Mouse (Mus musculus): ENCODE results near the gene Smpd2. TPM values are rescaled to one million over a fixed set of nuclear protein-coding genes. Genes with fewer than 3 reads are reported as not detected.
"Not testable (repeated sequence)": the region's sequence is repeated elsewhere in the genome, so short reads cannot be mapped to it uniquely, and the experiment has no call there.

Gene Smpd2
- 80.8 and 84.8 TPM in 2 replicates for polyA plus RNA-seq (2012; rRNA removed)

- DNase-seq (ENCODE audit: low read depth): no peak
Observed at GRCm38 (mm10) chr10:41489708-41490517, at the start of gene Smpd2, which contains the start of gene Ppil6. Smpd2 (minus strand) TSS chr10:41490369. Ppil6 (plus strand) TSS chr10:41490439.

- no peak for DNase-seq (ENCODE audit: low read depth)
Observed at GRCm38 (mm10) chr10:41538986-41539385, 48.8 kb upstream of the Smpd2 start.

DNA sequence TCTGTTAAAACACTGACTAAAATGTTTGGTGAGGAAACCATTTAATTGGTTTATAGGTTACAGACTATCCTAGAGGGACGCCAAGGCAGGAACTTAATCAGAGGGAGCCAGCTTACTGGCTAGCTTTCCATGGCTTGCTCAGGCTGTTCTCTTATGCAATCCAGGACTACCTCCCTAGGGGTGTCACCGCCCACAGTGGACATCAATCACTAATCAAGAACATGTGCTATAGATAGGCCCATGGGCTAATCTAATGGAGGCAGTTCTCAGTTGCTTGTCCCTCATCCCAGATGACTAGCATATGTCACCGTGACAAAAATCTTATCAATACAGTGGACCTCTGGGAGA is 47.8 kb upstream of the Smpd2 start:
- DNase-seq (ENCODE audit: low read depth): peak; percentile 33

DNA sequence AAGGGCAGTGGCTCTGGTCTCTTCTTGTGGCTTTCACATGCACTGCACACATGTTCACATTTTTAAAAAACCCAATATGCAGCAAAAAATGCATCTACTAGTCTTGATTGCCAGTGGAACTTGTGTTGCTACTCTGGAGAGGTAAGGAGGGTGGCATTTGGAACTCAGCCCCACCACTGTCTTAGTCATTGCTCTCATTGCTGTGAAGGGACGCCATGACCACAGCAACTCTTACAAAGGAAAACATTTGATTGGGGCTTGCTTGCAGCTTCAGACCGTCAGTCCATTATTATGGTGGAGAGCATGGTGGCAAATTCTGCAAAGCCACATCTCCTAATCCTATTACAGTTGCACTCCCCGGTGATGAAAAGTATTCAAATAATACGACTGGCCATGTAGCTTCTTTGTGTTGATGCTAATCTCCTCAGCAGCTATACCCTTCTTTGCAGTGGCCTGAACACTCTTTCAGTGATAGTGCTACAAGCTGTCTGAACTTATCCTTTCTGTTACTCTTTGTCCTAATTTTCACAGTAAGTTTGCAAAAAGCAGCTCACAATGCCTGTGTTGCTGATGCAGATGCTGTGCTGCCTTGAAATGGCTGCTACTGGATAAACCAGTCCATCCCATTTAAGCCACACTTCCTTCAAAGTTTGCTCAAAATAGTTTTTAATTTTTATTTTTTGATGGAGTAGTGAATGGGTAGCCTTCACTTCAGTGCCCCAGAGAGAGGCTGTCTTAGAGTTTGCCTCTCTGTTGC is 47.2 kb upstream of the Smpd2 start:
- no peak for DNase-seq (ENCODE audit: low read depth)

DNA sequence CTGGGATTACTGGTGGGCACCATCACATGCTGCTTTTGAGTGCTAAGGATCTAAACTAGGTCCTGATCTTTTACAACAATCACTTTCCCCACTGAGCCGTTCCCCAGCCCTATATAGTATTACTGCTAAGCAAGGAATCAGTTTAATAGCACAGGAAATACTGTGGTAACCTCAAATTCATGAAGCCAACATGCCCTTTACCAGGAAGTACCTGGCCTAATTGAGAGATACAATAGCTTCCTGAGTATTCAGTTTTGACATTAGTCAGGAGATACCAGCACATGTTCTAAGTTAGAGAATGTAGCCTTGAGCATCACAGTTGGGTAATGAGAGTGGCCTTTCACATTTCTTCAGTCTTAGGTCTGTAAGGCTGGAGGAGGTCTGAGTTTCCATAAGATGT is 46.5 kb upstream of the Smpd2 start:
- no peak for DNase-seq (ENCODE audit: low read depth)

DNA sequence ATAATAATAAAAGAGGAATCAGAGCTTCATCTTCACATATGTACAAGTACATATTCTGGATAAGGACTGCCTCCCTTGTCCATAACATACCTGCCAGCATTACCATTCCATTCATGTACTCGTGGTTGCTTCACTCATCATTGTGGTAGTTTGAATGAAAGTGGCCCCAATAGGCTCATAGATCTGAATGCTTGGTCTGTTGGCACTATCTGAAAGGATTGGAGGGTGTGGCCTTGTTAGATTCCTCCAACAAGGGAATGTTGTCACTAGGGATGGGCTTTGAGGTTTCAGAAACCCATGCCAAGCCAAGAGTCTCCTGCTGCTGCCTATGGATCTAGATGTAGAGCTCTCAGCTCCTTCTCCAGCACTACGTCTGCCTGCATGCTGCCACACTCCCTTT is 45.8 kb upstream of the Smpd2 start:
- no peak for DNase-seq (ENCODE audit: low read depth)

DNA sequence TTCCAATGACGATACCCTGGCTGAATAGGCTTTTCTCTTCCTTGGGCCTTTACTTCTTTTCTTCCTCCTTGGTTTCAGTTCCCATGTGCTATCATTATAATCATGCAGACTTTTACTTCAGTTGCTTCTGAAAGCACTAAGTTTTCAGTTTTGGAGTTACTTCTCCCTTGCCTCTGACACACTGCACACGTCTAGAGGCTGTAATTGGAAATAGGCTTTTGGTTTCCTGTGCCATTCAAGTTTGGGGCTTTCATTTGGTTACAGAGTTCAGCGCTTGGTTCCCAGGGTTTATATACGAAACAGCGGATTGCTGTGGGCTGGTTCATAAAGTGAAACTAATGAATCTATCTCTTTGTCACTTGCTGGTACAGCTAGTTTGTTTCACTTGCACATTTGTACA is 39.8 kb upstream of the Smpd2 start:
- no peak for DNase-seq (ENCODE audit: low read depth)

GRCm38 (mm10) chr10:41525696-41526095 is 35.5 kb upstream of the Smpd2 start:
- no peak for DNase-seq (ENCODE audit: low read depth)

DNA sequence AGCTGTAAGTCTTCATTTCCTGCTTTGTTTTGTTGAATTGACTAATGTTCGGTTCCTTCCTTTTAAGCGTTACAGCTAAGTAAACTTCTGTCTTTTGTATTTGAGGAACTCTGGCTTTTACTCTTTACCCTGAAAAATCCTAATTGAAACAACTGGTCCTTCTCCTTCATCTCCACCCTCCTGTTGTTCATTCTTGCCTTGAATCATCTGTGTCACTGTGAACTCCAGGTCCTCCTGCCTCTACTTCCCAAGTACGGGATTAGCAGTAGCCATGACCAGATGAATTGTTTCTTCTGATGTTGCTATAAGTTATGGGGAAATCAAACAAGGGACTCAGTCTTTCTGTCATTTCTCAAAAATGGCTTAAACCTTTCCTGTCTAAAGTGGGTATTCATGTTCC is 33.2 kb upstream of the Smpd2 start:
- DNase-seq (ENCODE audit: low read depth): no peak

GRCm38 (mm10) chr10:41520410-41520673 is 30.2 kb upstream of the Smpd2 start:
- no peak for DNase-seq (ENCODE audit: low read depth)

DNA sequence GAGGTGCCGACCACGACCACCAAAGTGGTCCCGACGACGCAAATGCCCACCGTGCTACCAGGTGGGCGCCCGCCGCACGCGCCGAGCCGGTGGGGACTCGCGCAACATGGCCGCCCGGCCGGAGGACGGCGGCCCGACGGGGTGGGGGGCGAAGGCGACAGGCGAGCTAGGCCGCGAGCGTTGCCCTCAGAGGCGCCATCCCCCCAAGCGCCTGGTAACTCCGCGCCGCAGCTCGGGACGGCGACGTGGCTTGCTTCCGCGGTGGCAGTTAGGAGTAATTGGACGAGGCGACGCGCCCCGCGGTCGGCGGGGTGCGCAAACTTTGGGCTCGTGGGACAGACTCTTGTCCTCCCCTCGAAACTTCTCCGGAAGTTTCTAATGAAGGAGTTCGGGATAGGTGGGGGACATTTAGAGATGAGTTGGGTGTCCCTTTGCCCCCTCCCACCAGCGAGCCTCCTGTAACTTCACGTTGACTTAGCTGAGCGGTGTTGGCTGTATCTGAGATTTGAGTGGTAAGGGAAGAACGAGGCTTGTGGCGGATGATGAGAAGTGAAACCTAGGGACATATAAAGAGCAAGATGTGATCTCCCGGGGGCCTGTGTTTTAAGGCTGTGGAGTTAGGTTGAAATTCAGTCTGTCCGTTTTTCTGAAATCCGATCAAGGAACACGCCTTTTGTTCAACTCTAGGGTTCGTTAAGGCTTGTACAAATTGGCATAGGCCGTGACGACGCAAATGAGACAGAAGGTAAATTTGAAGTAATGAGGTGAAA is 29.7 kb upstream of the Smpd2 start:
- DNase-seq (ENCODE audit: low read depth): no peak

DNA sequence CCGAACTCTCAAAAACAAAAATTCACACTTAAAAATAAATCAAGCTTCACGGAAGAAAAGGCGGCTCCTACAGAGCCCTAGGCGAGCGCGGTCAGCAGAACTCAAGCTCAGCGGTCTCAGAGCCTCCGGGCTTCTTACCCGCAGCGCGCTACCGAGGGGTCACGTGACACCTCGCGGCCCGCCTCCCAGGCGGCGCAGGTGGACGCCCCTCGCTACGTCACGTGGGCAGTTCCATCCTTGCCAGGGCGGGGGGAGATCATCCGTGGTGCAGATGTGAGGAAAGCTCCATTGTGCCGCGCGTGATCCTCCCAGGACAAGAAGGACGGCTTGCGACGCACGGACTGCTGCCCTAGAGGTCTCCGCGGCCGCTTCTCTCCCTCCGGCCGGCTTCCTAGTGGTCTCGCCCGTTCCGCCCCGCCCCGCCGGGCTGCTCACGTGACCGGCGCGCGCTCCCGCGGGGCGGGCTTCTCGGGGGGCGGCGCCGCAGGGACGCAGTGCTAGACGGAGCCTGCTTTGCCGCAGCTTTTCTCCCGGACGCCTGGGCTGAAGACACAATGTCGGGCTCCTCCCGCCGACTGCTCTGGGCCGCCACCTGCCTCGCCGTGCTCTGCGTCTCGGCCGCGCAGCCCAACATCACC is 28.9 kb upstream of the Smpd2 start, which contains the start of gene Cd164:
Gene Cd164, plus strand, starts transcription at position 434 of the 638 bp plus-strand sequence.
- no peak for DNase-seq (ENCODE audit: low read depth)

DNA sequence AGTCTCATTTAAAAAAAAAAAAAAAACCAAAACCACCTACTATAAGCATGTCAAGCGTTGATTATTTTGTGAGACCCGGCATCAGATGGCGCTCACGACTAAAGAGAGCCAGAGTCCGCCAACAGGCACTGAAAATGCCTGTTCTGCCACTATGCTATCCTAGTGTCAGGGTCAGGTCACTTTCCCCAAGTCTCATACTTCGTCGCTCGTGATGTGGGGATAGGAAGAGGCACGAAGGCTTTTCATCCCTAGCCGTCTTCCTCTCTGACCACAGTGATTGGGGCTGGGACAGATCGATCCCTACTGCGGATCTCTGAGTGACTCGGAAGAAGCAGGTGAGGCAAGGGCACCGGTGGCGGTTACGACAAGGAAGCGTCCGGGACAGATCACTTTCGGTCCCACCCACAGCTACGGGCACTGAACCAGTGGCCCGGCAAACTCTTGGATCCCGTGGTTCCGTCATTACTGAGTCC is 28.4 kb upstream of the Smpd2 start:
- no peak for DNase-seq (ENCODE audit: low read depth)

GRCm38 (mm10) chr10:41514921-41515320 is 24.8 kb upstream of the Smpd2 start:
- DNase-seq (ENCODE audit: low read depth): no peak

DNA sequence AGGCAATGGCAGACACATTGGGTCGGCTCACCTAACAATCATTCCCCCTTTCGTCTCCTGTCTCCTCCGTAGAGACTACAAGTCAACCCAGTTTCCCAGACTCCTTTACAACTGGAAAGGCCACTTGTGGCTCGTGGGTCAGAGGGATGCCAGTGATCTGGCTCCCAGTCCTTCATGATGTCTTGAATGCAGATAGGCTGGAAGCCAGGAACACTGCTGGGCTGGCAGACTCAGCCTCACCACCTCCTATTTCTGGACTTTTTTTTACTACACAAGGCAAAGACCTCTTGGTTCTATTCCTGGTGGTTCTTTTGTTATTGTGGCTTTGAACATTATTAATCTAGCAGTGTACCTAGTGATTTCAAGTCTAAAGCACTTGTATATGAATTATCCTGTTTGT is 24.1 kb upstream of the Smpd2 start:
- no peak for DNase-seq (ENCODE audit: low read depth)

- no peak for DNase-seq (ENCODE audit: low read depth)
Observed at GRCm38 (mm10) chr10:41509160-41509559, 19.0 kb upstream of the Smpd2 start.

GRCm38 (mm10) chr10:41505446-41505845 is 15.3 kb upstream of the Smpd2 start:
- not testable (repeated sequence) for DNase-seq (ENCODE audit: low read depth)

DNA sequence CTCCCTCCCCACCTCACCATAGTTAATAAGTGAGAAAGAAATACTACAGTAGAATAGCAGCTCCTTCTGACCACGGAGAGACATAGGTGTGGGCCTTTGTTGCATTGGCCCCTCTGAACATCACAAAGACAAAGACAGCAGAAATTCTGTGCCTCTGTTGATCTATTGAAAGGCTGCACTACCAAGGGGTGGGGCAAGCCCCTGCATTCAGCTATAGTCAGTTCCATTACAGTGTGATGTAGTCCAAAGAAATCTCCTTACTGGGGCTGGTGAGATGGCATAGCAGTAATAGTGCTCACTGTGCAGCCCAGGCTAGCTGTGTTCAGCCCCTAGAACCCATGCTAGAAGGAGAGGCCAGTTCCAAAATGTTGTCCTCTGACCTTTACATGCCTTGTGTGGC is 14.8 kb upstream of the Smpd2 start:
- no peak for DNase-seq (ENCODE audit: low read depth)

GRCm38 (mm10) chr10:41500941-41501340 is 10.8 kb upstream of the Smpd2 start:
- no peak for DNase-seq (ENCODE audit: low read depth)

DNA sequence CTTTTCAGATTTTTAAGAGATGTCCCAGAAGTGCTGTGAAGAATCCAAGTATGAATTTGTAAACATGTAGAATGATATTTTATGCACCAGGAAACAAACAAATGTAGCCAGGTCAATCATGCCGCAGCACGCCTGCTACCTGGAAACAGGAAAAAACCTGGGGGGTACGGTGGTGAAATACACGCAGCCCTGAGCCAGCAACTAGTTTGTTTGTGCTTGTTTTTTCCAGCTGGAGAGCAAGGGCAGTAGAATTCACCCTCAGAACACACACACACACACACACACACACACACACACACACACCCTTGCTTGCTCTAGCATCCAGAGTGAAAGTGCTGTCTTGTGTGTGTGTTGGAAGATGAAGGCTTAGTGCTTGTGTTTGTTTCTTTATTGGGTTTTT is 942 bp upstream of the Smpd2 start:
- no peak for DNase-seq (ENCODE audit: low read depth)

GRCm38 (mm10) chr10:41490518-41490873 is 327 bp upstream of the Smpd2 start:
- no peak for DNase-seq (ENCODE audit: low read depth)

- DNase-seq (ENCODE audit: low read depth): no peak
Observed at GRCm38 (mm10) chr10:41489294-41489693, 875 bp downstream of the Smpd2 start.

Data from gonadal fat pad, adult 2 months (tissue).